Mouse (Mus musculus): ENCODE data around the gene Hsd17b14. TPM values are rescaled to one million over a fixed set of nuclear protein-coding genes. Genes with fewer than 3 reads are reported as not detected.

The Hsd17b14 gene
- polyA plus RNA-seq, 1 experiment from 2014 or later, result 0.56 TPM

Other genes starting within 250 kb of the Hsd17b14 start
- 16.1 and 18.5 TPM in 2 replicates for gene Trpm4, start 221.1 kb upstream of the Hsd17b14 start, polyA plus RNA-seq (2016; fragmentation: Nextera tagmentation; extraction: Ambion mirVana)
- gene Hrc, start 219.6 kb upstream of the Hsd17b14 start, polyA plus RNA-seq (2016; fragmentation: Nextera tagmentation; extraction: Ambion mirVana), result 0.81 and 1.5 TPM in 2 replicates
- 8.8 and 9.2 TPM in 2 replicates for gene Ppfia3, start 187.9 kb upstream of the Hsd17b14 start, polyA plus RNA-seq (2016; fragmentation: Nextera tagmentation; extraction: Ambion mirVana)
- gene Lin7b, start 184.3 kb upstream of the Hsd17b14 start, polyA plus RNA-seq (2016; fragmentation: Nextera tagmentation; extraction: Ambion mirVana), result 1.2 and 1.9 TPM in 2 replicates
- gene Snrnp70, start 159.2 kb upstream of the Hsd17b14 start, polyA plus RNA-seq (2016; fragmentation: Nextera tagmentation; extraction: Ambion mirVana), result 323 and 338 TPM in 2 replicates
- gene Kcna7, start 149.2 kb upstream of the Hsd17b14 start, polyA plus RNA-seq (2016; fragmentation: Nextera tagmentation; extraction: Ambion mirVana), result 0.10 TPM in 1 of 2 replicates, not detected in the other
- 5.2 and 5.6 TPM in 2 replicates for gene Ntf5, start 141.2 kb upstream of the Hsd17b14 start, polyA plus RNA-seq (2016; fragmentation: Nextera tagmentation; extraction: Ambion mirVana)
- 0.33 and 0.71 TPM in 2 replicates for gene Lhb, start 134.1 kb upstream of the Hsd17b14 start, polyA plus RNA-seq (2016; fragmentation: Nextera tagmentation; extraction: Ambion mirVana)
- 43.2 and 45.4 TPM in 2 replicates for gene Gys1, start 120.0 kb upstream of the Hsd17b14 start, polyA plus RNA-seq (2016; fragmentation: Nextera tagmentation; extraction: Ambion mirVana)
- gene Ruvbl2, start 116.8 kb upstream of the Hsd17b14 start, polyA plus RNA-seq (2016; fragmentation: Nextera tagmentation; extraction: Ambion mirVana), result 149 and 151 TPM in 2 replicates
- 5,211 and 5,392 TPM in 2 replicates for gene Ftl1, start 95.0 kb upstream of the Hsd17b14 start, polyA plus RNA-seq (2016; fragmentation: Nextera tagmentation; extraction: Ambion mirVana)
- gene Bax, start 88.0 kb upstream of the Hsd17b14 start, polyA plus RNA-seq (2016; fragmentation: Nextera tagmentation; extraction: Ambion mirVana), result 220 and 224 TPM in 2 replicates
- gene Tulp2, start 73.0 kb upstream of the Hsd17b14 start, polyA plus RNA-seq (2016; fragmentation: Nextera tagmentation; extraction: Ambion mirVana), result 0.92 and 1.2 TPM in 2 replicates
- gene Gm45808, start 68.1 kb upstream of the Hsd17b14 start, polyA plus RNA-seq (2016; fragmentation: Nextera tagmentation; extraction: Ambion mirVana), result not detected in 2 replicates
- 3.0 and 3.7 TPM in 2 replicates for gene Dhdh, start 66.1 kb upstream of the Hsd17b14 start, polyA plus RNA-seq (2016; fragmentation: Nextera tagmentation; extraction: Ambion mirVana)
- 161 and 172 TPM in 2 replicates for gene Nucb1, start 44.5 kb upstream of the Hsd17b14 start, polyA plus RNA-seq (2016; fragmentation: Nextera tagmentation; extraction: Ambion mirVana)
- gene Ppp1r15a, start 28.6 kb upstream of the Hsd17b14 start, polyA plus RNA-seq (2016; fragmentation: Nextera tagmentation; extraction: Ambion mirVana), result 24.1 and 25.6 TPM in 2 replicates
- gene Plekha4, start 28.6 kb upstream of the Hsd17b14 start, polyA plus RNA-seq (2016; fragmentation: Nextera tagmentation; extraction: Ambion mirVana), result 3.0 and 3.2 TPM in 2 replicates
- gene Bcat2, start 15.3 kb downstream of the Hsd17b14 start, polyA plus RNA-seq (2016; fragmentation: Nextera tagmentation; extraction: Ambion mirVana), result 49.9 and 59.3 TPM in 2 replicates
- gene Fgf21, start 60.6 kb downstream of the Hsd17b14 start, polyA plus RNA-seq (2016; fragmentation: Nextera tagmentation; extraction: Ambion mirVana), result 0.17 TPM in 1 of 2 replicates, not detected in the other
- gene Fut1, start 62.4 kb downstream of the Hsd17b14 start, polyA plus RNA-seq (2016; fragmentation: Nextera tagmentation; extraction: Ambion mirVana), result 0.56 and 0.61 TPM in 2 replicates
- 0.10 and 0.23 TPM in 2 replicates for gene Izumo1, start 66.9 kb downstream of the Hsd17b14 start, polyA plus RNA-seq (2016; fragmentation: Nextera tagmentation; extraction: Ambion mirVana)
- 16.4 and 16.8 TPM in 2 replicates for gene Rasip1, start 72.6 kb downstream of the Hsd17b14 start, polyA plus RNA-seq (2016; fragmentation: Nextera tagmentation; extraction: Ambion mirVana)
- gene Mamstr, start 85.1 kb downstream of the Hsd17b14 start, polyA plus RNA-seq (2016; fragmentation: Nextera tagmentation; extraction: Ambion mirVana), result 4.0 and 5.4 TPM in 2 replicates
- 0.27 and 0.51 TPM in 2 replicates for gene Fut2, start 111.5 kb downstream of the Hsd17b14 start, polyA plus RNA-seq (2016; fragmentation: Nextera tagmentation; extraction: Ambion mirVana)
- gene Ntn5, start 129.1 kb downstream of the Hsd17b14 start, polyA plus RNA-seq (2016; fragmentation: Nextera tagmentation; extraction: Ambion mirVana), result 0.67 and 0.73 TPM in 2 replicates
- gene Sec1, start 139.5 kb downstream of the Hsd17b14 start, polyA plus RNA-seq (2016; fragmentation: Nextera tagmentation; extraction: Ambion mirVana), result 2.9 and 3.1 TPM in 2 replicates
- 11.5 and 14.1 TPM in 2 replicates for gene Car11, start 144.9 kb downstream of the Hsd17b14 start, polyA plus RNA-seq (2016; fragmentation: Nextera tagmentation; extraction: Ambion mirVana)
- 6.9 and 11.5 TPM in 2 replicates for gene Dbp, start 150.2 kb downstream of the Hsd17b14 start, polyA plus RNA-seq (2016; fragmentation: Nextera tagmentation; extraction: Ambion mirVana)
- 926 and 973 TPM in 2 replicates for gene Rpl18, start 160.6 kb downstream of the Hsd17b14 start, polyA plus RNA-seq (2016; fragmentation: Nextera tagmentation; extraction: Ambion mirVana)
- 34.7 and 35.3 TPM in 2 replicates for gene Sphk2, start 163.1 kb downstream of the Hsd17b14 start, polyA plus RNA-seq (2016; fragmentation: Nextera tagmentation; extraction: Ambion mirVana)
- gene Fam83e, start 166.3 kb downstream of the Hsd17b14 start, polyA plus RNA-seq (2016; fragmentation: Nextera tagmentation; extraction: Ambion mirVana), result 1.3 TPM in 2 replicates
- not detected in 2 replicates for gene Spaca4, start 170.9 kb downstream of the Hsd17b14 start, polyA plus RNA-seq (2016; fragmentation: Nextera tagmentation; extraction: Ambion mirVana)
- gene Lmtk3, start 228.8 kb downstream of the Hsd17b14 start, polyA plus RNA-seq (2016; fragmentation: Nextera tagmentation; extraction: Ambion mirVana), result 3.3 and 5.2 TPM in 2 replicates
- gene Sult2b1, start 229.8 kb downstream of the Hsd17b14 start, polyA plus RNA-seq (2016; fragmentation: Nextera tagmentation; extraction: Ambion mirVana), result 1.6 and 2.5 TPM in 2 replicates